Mouse (Mus musculus) adrenal gland, postnatal 10 days (tissue): ENCODE results near the gene Ergic1. TPM values are rescaled to one million over a fixed set of nuclear protein-coding genes. Genes with fewer than 3 reads are reported as not detected.

Source experiments
- DNase-seq: peaks from one replicate; pipeline ENCODE4 v3.0.0; 2021; ENCODE audit warnings: mixed read lengths
- total RNA-seq, 2 experiments: library from RNA; stranded (reverse); gene quantifications; 2 replicates each; pipeline ENCODE4 v1.2.3; 2021

The Ergic1 gene
- total RNA-seq, 2 experiments from 2014 or later = 137 to 143 TPM

DNA sequence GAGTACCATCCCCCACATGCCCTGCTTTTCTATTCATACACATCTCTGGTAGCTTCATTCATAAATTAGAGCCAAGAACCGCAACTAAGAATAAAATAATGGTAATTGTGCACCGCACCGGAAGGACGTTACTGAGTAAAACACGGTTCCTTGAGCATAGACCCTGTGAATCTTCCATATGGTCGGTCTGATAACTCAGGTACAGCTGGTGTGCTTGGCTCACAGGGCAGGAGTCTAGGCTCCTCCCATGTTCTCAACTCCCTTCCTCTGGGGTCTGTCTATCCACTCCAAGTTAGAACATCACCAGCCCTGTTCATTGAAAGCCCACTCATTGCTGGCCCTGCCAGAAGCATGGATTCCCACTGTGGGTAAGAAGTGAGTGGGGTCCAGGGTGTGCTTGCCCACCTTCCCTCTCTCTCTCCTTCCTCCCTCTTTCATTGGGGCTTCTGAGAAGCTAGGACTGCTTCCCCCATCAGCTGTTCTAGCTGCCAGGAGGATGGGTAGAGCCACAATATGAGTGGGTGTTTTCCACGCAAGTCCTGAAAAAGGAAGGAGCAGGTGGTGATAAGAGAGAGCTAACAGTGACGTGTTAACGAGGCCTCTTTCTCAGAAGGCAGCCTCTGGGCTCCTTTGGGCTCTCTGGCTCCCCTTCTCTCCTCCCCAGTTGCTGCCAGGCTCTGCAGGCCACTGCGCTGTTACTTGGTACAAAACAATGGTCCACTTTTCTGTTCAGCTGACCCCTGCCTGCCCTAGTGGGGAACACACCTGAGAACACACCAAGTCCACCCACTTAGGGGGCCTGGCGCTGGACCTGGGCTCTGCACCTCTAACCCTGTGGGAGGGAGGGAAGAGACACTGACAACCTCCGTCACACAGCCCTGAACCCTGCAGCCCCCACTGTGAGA lies 14.7 kb downstream of the Ergic1 start:
- no peak for DNase-seq

DNA sequence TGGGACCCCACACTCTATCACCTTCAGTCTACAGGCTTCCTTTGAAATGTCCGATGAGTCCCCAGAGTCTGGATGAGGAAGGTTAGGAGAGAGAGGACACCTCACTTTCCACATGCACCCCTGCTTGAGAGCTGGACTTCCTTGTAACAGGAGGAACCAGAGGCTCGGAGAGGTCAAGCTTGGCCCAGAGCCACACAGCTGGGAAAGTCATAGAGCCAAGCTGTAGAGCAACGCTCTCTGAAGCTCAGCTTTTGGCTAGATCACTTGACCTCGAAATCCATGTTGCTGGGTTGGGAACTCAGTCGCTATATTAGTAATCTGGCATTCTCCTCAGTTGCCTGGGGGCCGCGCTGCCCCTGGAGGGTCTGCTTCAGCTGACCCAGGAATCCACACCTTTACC lies 15.5 kb downstream of the Ergic1 start:
- DNase-seq = peak; percentile 83

DNA sequence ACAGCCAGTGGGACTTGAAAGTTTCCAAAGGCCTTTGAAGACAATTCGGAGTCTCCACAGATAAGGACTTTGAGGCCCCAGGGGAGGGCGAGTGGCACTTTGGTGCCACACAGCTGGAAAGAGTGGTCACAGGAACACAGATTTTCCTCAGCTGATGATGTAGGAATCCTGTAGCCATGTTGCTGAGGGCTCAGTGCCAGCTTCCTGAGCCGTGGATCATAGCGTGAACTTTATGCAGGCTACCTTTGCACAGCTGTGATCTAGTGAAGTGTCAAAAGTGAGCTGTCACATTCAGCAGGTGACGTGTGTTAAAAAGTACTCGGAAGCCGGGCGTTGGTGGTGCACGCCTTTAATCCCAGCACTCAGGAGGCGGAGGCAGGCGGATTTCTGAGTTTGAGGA lies 16.0 kb downstream of the Ergic1 start:
- peak; percentile 22 for DNase-seq

DNA sequence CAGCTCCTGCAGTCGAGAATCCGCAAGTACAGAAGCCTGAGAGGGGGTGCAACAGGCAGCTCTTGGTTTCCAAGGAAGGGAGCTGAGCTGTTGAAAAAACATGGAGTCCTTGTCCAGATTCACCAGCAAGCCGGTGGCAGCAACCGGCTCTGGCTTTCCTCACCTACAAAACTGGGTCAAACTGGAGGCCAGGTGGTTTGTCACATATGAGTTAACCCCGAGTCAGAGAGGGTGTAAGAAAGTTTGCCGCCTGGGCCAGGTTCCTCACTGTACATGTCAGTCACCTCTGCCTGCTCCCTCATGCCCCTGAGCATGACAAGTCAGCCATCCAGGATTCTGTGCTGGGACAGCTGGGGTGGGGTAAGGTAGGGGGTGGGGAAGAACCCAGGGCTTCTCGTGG lies 16.9 kb downstream of the Ergic1 start:
- DNase-seq = no peak

DNA sequence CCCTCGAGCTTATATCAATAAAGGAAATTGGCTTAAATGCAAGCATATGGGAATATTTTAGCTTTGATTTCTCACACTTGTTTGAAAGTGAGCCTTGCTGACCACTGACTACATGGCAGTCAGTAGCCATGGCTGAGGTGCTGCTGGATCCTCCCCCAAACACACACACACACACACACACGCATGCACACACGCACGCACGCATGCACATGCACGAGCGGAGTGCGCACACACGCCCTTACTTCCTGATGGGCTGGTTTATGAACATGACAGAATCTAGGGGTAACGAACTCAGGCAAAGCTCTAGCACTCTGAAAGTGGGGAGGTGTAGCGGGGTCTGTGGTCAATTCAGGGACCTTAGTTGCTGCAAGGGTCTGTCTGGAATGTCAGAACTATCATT lies 17.5 kb downstream of the Ergic1 start:
- no peak for DNase-seq

DNA sequence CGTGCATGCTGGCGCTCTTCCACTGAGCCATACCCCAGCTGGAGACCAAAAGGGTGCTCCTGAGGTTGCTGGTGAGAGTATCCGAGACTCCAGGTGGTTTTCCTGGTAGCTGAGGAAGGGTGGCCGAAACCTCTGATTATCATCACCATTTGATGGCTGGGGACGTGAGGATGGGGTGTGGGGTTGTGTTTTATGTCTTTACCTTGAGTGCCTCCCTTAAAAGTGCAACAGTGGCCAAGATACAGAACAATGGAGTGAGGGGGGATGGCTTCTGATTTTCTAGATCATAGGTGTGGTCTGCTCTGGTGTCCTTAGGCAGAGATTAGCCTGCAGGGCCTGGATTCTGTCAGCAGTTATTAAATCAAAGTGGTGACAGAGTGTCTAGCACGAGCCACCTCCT lies 18.1 kb downstream of the Ergic1 start:
- DNase-seq = no peak

DNA sequence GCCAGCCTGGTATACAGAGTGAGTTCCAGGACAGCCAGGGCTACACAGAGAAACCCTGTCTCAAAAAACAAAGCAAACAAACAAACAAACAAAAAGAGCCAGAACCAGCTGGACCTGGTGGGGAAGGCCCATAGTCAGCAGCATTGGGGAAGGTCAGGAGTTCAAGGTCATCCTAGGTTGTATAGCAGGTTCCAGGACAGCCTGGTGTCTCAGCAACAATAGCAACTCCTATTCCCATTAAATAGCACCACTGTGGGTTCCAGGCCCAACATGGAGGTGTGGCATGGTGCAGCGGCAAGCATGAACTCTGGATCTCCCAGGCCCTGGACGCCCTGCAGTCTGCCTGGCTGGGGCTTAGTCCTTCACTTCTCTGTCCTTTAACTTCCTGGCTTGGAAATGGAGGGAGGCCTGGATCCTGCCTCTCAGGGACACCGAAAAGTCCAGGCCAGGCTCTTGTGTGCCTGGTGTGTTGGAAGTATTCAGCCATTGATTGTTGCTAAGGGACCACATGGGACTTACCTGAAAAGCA lies 19.6 kb downstream of the Ergic1 start:
- DNase-seq = no peak

DNA sequence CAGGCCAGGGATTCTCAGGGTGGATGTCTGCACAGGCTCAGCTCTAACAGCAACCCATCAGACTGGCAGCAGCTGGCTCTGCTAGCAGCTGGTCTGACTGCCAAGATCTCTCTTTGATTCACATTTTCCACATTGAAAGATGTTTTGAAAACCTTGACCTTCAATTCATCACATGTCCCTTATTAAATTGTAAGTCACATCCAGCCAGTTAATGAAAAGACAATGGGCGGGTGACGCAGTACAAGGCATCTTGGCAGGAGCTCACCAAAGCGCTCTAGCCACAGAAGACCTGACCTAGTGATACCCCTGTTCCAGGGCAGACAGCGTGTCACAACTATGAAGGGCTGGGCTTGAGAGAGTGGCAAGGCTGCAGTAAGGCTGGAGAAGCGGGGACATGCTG lies 21.0 kb downstream of the Ergic1 start:
- DNase-seq = peak; percentile 81

DNA sequence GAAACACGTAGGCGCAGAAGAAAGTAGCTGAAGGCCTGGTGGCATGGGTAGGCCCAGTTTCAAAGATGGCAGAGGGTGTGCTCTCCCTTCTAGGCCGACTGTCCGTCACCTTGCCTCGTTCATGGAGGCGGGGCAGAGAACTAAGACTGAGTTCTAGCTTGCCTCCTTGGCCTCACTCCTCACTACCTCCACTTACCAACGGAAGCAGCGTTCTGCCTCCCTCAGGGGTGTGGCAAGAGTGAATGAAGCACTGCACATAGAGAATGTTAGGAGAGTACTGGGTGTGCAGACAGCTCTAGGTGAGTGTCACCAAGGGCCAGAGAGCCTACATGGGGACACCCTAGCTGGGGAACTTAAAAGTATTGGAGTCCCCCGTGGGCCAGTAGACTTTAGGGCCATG lies 21.8 kb downstream of the Ergic1 start:
- no peak for DNase-seq

DNA sequence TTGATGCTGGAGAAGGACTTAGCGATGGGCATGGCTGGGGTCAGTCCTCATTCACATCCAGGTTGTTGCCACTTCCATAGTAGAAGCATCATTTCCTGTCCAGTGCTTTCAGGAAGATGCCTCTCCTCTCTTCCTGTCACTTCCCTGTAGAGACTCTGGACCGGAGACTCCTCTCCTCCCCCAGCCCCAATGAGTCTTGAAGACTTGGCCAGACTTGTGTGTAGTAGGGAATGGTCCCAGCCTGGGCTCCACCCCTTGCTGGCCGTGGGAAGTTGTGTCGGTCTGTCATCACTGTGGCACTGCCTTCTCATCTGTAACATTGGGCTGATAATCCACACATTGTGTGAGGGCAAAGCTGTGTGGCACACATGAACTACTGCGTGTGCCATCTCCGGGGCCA lies 22.3 kb downstream of the Ergic1 start:
- no peak for DNase-seq

DNA sequence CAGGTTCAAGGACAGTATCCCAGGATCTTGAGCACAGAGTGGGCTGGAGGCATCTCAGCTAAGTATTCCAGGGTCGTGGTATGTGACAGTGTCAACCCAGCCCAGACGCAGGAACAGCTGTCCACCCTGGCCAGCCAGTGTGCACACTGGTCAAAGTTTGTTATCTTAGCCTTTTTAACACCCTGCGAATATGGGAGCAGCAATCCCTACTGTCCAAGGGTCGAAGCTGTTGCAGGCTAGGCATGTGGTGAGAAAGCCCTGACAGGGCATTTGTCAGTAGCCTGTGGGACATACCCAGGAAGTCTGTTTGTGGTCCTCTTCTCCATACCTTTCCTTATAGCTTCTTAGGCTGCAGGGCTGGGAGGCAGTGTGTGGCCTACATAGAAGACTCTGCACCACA lies 22.8 kb downstream of the Ergic1 start:
- DNase-seq = no peak

DNA sequence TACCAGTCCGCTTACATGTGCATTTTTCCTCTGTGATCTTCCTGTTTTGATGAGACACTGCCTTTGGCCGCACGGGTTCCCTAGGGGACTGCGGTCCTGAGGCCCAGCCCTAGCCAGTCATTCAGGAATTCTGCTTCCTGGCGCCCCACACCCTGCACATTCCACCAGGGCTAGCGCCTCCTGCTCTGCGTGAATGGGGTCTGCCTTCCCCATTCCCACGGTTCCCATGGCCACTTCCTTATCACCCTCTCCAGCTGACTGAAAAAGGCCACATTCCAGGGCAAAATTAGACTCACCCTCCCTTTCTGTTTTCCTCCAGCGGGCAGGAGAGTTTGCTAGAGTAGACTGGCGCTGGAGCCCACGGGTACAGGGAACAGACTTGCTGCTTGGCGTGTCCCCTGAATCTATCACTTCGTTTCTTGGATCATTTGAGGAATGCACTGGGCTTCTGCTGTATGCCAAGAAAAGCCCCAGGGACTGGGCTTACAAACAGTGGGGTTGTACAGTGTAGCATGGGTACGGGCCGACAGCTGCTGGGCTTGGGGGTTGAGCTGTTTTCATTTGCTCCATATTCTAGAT lies 23.4 kb downstream of the Ergic1 start:
- peak; percentile 80 for DNase-seq

DNA sequence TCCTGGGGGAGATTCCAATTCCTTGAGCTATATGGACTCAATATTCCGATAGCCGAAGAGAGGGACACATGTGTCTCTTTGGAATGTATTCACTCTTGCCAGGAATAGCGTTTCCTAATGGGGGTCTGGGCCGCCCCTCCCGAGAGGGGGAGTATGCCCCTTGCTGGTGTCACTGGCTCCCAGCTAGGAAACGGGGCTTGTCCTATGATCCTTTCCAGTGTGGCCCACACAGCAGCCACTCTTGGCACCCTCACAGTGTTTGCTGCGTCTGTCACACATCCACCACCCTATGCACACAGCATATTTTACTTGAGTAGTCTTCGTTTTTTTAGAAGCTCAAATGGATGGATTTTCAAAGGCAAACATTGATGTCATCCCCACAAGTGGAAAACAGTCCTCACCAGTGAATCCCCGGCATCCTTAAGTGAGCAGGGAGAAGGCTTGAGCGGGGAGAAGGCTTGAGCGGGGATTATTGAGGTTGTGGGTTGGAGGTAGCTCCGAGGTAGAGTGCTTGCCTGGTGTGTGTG lies 26.7 kb downstream of the Ergic1 start:
- DNase-seq = no peak

DNA sequence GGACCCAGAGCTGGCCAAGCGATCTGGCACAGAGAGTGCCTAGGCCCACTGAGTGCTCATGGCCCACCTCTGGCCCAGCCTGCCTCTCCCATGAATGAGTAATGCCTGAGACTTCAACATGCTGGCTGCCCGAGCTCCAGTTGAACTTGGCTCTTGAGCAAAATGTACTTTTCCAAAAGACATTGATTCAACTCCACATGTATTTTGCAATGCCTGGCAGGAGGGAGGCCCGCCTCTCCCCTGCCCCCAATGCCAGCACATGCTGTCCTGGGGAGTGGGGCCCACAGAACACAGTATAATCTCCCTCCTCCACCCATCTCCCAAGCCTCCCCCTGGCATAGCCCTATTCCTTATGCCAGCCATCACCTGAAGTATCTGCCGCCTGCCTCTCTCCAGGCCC lies 31.2 kb downstream of the Ergic1 start:
- peak; percentile 81 for DNase-seq

DNA sequence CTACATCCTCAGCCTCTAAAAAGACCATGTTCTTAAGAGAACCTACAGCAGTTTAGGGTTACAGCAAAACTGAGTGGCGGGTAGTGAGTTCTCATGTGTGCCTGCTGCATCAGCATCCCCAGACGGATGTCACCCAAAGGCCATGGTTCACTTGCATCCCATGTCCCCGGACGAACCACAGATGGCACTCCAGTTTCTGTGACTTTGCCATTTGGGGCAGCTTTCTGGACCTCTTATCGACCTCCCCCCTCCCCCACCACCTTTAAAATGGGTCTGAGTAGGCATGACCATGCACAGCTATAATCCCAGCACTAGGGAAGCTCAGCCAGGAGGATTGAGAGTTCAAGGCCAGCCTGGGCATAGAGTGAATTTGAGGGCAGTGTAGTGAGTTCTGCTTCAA lies 31.9 kb downstream of the Ergic1 start:
- no peak for DNase-seq

DNA sequence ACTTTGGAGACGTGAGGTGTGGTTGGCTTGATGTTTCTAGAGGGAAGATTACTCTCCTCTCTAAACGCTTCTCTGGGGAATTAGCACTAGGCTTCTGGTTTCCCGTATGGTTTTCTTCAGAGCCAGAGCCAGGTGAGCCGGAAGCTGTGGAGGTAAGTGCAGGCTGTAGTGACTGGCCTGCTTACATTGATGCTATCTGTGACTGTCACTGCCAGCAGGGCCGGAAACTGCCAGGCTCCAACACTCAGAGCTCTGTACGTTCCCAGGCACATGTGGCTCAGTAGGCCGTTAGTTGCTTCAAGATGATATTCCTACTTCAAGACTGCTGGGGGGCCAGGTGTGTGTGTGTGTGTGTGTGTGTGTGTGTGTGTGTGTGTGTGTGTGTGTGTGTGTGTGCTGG lies 32.9 kb downstream of the Ergic1 start:
- no peak for DNase-seq

DNA sequence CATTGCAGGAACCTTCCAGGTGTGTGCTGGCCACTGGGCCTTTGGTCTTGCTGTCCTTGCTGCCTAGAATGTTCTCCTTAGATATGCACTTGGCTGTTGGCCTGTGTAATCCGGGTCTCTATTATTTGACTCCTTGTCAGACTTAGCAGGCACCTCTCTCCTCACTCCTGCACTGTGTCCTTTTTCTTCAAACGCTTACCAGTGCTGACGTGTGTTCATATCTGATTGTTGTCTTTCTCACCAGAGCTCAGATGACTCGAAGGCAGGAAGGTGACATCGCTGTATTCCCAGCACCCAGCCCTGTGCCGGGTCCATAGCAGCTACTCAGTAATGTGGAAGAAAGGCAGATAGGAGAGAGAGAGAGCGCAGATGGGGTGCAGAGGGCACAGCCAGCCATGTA lies 33.7 kb downstream of the Ergic1 start:
- no peak for DNase-seq

DNA sequence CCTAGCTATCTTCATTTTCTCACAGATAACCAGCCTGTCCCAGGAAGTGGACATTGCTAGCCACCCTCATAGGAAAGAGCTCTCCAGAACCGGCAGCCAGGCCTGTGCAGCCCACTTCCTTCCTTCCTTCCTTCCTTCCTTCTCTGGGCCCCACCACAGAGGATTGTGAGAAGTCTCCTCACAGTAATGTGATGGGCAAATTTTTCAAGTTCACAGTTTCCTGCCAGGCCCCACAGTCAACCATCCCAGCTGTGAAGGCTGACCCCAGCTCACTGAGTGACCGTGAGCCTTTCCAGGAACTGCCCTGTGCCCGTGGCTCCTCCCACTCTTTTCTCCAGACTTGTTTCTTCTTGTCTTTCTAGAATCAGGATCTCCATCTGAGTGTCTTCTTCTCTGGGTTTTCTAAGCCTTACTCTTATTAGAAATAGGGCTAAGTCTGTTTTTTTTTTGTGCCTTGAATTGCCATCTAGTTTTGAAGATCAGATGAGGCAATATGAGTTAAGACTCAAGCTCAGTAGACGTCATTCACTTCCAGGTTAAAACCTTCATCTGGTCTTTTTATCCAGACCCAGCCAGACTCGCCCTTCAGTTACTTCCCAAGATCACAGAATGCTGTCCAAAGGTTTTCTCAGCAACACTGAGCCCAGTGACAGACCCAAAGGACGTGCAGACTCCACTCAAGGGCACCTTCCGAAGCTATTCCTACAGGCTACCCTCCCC lies 34.3 kb downstream of the Ergic1 start:
- no peak for DNase-seq

DNA sequence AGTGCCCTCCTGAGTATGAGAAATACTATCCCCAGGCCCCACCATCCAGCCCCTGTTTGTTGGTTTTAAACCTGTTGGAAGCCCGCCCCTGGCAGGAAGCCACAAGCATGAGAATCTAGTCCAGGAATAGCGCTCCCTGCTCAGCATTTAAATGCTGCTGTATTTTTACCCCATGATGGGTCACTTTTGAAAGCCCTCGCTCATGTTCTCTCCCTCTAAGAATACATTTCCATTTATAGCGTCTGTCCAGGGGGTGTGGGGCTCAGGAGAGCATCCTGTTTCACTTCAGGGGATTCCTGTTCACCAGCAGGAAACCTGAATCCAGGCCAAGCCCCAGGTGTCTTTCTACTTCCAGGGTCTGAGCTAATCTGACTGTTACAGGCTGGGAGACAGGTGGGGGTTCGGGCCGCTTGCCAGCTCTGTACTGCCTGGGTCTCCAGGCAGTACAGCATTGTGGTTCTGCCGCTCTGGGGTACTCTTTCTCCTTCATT lies 34.9 kb downstream of the Ergic1 start:
- peak; percentile 77 for DNase-seq

DNA sequence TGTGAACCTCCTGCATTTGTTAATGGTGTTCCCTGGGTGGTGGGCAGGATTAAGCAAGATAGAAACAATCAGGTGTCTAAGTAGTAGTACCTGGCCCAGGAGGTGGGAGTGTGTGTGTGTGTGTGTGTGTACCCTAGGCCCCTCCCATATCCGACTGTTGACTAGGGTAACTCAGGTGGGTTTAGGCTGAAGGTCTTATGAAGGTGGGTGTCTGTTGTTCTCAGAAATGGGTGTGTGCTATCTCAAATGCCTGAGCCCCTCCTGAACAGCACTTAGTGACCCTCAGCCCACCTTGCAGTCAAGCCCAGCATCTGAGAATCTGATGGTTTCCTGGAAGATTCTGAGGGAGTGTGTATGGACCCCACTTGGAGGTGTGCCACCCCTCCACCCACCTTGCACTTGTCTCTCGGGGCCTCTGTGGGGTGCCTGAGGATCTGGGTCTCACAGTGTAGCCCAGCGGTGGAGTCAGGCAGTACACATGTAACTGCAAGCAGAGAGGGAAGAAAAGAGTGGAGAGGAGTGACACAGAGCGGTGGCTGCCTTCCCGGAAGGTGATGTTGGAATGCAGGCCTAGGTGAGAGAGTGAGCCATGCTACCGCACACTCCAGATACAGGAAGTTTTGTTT lies 35.7 kb downstream of the Ergic1 start:
- DNase-seq = no peak

DNA sequence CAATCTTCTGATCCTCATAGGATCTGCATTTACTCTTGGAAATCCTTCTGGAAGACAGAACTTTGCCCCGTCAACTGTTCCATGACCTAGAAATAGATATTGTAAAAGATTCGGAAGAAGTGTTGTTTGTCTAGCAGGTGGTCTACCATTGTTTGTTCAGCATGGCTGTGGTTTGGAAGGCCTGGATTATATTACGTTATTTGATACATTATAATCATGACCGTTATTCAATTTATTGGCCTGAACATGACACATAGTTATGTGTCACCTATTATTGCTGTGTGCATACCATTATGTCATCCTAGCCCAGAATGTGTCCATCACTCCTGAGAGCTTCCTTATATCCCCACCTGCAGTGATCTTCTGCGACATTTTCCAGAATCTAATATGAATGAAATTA lies 37.6 kb downstream of the Ergic1 start:
- no peak for DNase-seq

DNA sequence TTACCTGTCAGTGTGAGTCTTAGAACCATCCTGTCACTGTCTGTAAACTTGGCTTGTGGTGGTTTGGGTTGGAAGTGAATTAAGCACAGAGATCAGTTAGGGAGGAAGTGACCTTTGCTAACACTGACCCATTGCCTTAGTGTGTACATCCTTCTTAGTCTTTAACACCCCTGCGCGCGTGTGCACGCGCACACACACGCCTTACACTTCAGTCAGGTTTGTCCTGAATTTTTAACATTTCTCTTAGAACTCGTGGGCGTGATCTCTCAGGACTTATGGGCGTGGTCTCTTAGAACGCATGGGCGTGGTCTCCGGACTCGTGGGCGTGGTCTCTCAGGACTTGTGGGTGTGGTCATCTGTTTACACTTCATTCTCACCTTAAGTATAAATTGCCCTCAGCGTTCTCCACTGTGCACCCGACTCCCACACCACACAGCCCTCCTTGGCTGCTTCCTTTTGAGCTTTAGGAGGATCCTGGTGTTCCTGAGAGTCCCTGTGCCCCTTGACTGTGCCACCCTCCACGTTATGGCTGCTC lies 39.7 kb downstream of the Ergic1 start:
- DNase-seq = no peak
